In genomic region chr6:82549270-82549669, GRCm38 (mm10) we compare ENCODE assay signal across 18 mouse cellular contexts.
DNase-seq lines count a peak whose midpoint lies in the region; TF ChIP-seq lines count a peak whose summit lies in the region.
"Had no signal": no experiment of that assay in that cellular context is flagged by ENCODE, and none has a peak within 500 bp of the region (broad histone marks: within the 10 kb centered on the region; RNA-seq: fewer than 3 reads in every experiment).

No protein-coding gene starts in this region.

- H3K9me3 ChIP-seq in ES-Bruce4 (replicated peaks; ENCODE audit: control insufficient read depth, insufficient read depth, low read length, poor library complexity, severe bottlenecking) = no peaks in the 10 kb centered on the region
- H3K9me3 ChIP-seq: lung, embryonic 15.5 days had no signal

- no peak for TF ChIP-seq POLR2A in ES-Bruce4 (IDR thresholded peaks at IDR 0.05; ENCODE audit: insufficient read depth, low read length)

- no peaks in the 10 kb centered on the region for H3K4me1 ChIP-seq in ES-Bruce4 (ENCODE audit: control insufficient read depth, insufficient read depth, low read length)
- H3K4me1 ChIP-seq: embryonic facial prominence, embryonic 13.5 days; forebrain, embryonic 13.5 days; hindbrain, embryonic 10.5 days; limb, embryonic 13.5 days; lung, embryonic 15.5 days had no signal

- DNase-seq in adrenal gland, postnatal 14 days = peak; percentile 9
- no peak for DNase-seq in adrenal gland, adult 8-10 months
- no peak for DNase-seq in left cerebral cortex, adult 2 months (ENCODE audit: extremely low spot score in 1 of 2, low spot score in 2 of 2)
- no peak for DNase-seq in left cerebral cortex, postnatal 25 days (ENCODE audit: low spot score in 2 of 2)
- peak; percentile 1 for DNase-seq in induced T-regulatory cell, adult 2 months (ENCODE audit: low read depth)
- DNase-seq in yolk sac, embryonic 10.5 days (ENCODE audit: low spot score) = no peak
- DNase-seq in B cell, adult 2 months = no peak
- DNase-seq: cerebellum, adult 9-11 months; kidney, adult 8-10 months; layer of hippocampus, postnatal 36 days had no signal

- no peak overlapping the region for H3K9ac ChIP-seq in ES-Bruce4 (ENCODE audit: low read depth, poor library complexity, severe bottlenecking)
- H3K9ac ChIP-seq: embryonic facial prominence, embryonic 13.5 days; forebrain, embryonic 13.5 days; heart, embryonic 12.5 days; limb, embryonic 13.5 days; lung, embryonic 15.5 days had no signal

- no peaks in the 10 kb centered on the region for H3K27me3 ChIP-seq in ES-Bruce4 (ENCODE audit: control insufficient read depth, insufficient read depth, low read length, poor library complexity, severe bottlenecking)
- H3K27me3 ChIP-seq: embryonic facial prominence, embryonic 13.5 days; forebrain, embryonic 13.5 days; heart, embryonic 12.5 days; limb, embryonic 13.5 days; lung, embryonic 15.5 days had no signal

- no peak for TF ChIP-seq EP300 in ES-Bruce4 (IDR thresholded peaks at IDR 0.05; ENCODE audit: insufficient read depth, low read depth, low read length)

- no peak overlapping the region for H3K27ac ChIP-seq in left cerebral cortex, adult 2 months
- H3K27ac ChIP-seq in ES-Bruce4 (ENCODE audit: insufficient read depth, low read length) = no peak overlapping the region
- H3K27ac ChIP-seq: embryonic facial prominence, embryonic 13.5 days; forebrain, embryonic 13.5 days; hindbrain, embryonic 10.5 days; limb, embryonic 13.5 days; lung, embryonic 15.5 days had no signal

- no peak overlapping the region for H3K4me3 ChIP-seq in left cerebral cortex, adult 2 months
- H3K4me3 ChIP-seq in ES-Bruce4 (ENCODE audit: low read depth, low read length) = no peak overlapping the region
- H3K4me3 ChIP-seq: embryonic facial prominence, embryonic 13.5 days; forebrain, embryonic 13.5 days; heart, embryonic 12.5 days; hindbrain, embryonic 10.5 days; limb, embryonic 13.5 days; lung, embryonic 15.5 days; myocyte had no signal

- peak; percentile 26 for TF ChIP-seq CTCF in left cerebral cortex, adult 2 months (IDR thresholded peaks at IDR 0.05)
- peak; percentile 29 for TF ChIP-seq CTCF in ES-Bruce4 (IDR thresholded peaks at IDR 0.05; ENCODE audit: low read depth, low read length)

- no peaks in the 10 kb centered on the region for H3K36me3 ChIP-seq in ES-Bruce4 (ENCODE audit: control insufficient read depth, insufficient read depth, low read length, poor library complexity, severe bottlenecking)
- H3K36me3 ChIP-seq: embryonic facial prominence, embryonic 13.5 days; heart, embryonic 12.5 days; hindbrain, embryonic 10.5 days; limb, embryonic 13.5 days; lung, embryonic 15.5 days had no signal

- intact Hi-C loops in left cerebral cortex, adult 2 months (cut with DNase I) = no loop called here
- intact Hi-C loops in left cerebral cortex, postnatal 25 days (cut with DNase I) = no loop called here

Comparison
In these comparisons a context has a peak if more than half of its experiments do, and no peak if none do; other contexts are left out.
1. DNase-seq: peak in adrenal gland, postnatal 14 days (single experiment) and induced T-regulatory cell, adult 2 months (single experiment); none in adrenal gland, adult 8-10 months (single experiment), left cerebral cortex, adult 2 months (0 of 2), left cerebral cortex, postnatal 25 days (0 of 2), yolk sac, embryonic 10.5 days (single experiment) and B cell, adult 2 months (0 of 2).